Mouse (Mus musculus) brain, embryonic 14.5 days (tissue): ENCODE results near the gene Stat3.

Experiments
- CTCF ChIP-seq: fragments of 200-500 bp; IDR thresholded peaks from 2 replicates; pipeline ENCODE4 v1.5.1; 2012; ENCODE audit warnings: inconsistent platforms, mild to moderate bottlenecking, moderate library complexity, borderline replicate concordance; ENCODE audit not compliant: insufficient read depth, insufficient read length; ENCODE audit errors: extremely low read depth
- POLR2A ChIP-seq: fragments of 200-500 bp; IDR thresholded peaks from 2 replicates; pipeline ENCODE4 v1.6.1; 2012; ENCODE audit warnings: mild to moderate bottlenecking, inconsistent platforms, borderline replicate concordance; ENCODE audit not compliant: poor library complexity, insufficient read depth, insufficient read length, severe bottlenecking; ENCODE audit errors: extremely low read depth

- TF ChIP-seq CTCF: no peak
- no peak for TF ChIP-seq POLR2A
Measured at GRCm38 (mm10) chr11:100861335-100861734, 78.0 kb downstream of the Stat3 start.
